Mouse (Mus musculus): ENCODE measurements around the gene Tmem158. TPM values are rescaled to one million over a fixed set of nuclear protein-coding genes. Genes with fewer than 3 reads are reported as not detected.

Tmem158 gene
- polyA plus RNA-seq, 2 experiments, result 1.8 to 3.3 TPM

- Histone ChIP-seq H3K4me2 (ENCODE audit: low read depth) (no peak overlapping the region), H3K4me1 (replicated peaks; ENCODE audit: control insufficient read depth in 2 of 2, insufficient read depth in 2 of 2, low read length in 1 of 2) (no peaks in the 10 kb centered on the region), H3K9me3 (ENCODE audit: control insufficient read depth, low read length) (no peaks in the 10 kb centered on the region), H3K9ac (replicated peaks) (no peak overlapping the region), H3K36me3 (replicated peaks; ENCODE audit: control insufficient read depth, insufficient read depth, low read depth) (no peaks in the 10 kb centered on the region), H3K27ac (no peak overlapping the region), H3K4me3 (ENCODE audit: insufficient read depth in 1 of 2, low read depth in 2 of 2, low read length in 2 of 2) (no peak overlapping the region), H3K27me3 (ENCODE audit: control insufficient read depth, insufficient read depth, low read length) (no peaks in the 10 kb centered on the region)
- 77% methylated on average over 5 of the region's 5 CpGs for WGBS (ENCODE audit: insufficient replicate concordance)
- DNase-seq (ENCODE audit: low read depth in 3 of 3, low spot score in 3 of 3), result no peak
- no peak for TF ChIP-seq CTCF (IDR thresholded peaks at IDR 0.05; ENCODE audit: low read depth)
- TF ChIP-seq EP300 (IDR thresholded peaks at IDR 0.05; ENCODE audit: low read depth), result no peak
- no peak for ATAC-seq (ENCODE audit: insufficient read depth)
Measured at GRCm38 (mm10) chr9:123241191-123241590, 19.4 kb downstream of the Tmem158 start.

DNA sequence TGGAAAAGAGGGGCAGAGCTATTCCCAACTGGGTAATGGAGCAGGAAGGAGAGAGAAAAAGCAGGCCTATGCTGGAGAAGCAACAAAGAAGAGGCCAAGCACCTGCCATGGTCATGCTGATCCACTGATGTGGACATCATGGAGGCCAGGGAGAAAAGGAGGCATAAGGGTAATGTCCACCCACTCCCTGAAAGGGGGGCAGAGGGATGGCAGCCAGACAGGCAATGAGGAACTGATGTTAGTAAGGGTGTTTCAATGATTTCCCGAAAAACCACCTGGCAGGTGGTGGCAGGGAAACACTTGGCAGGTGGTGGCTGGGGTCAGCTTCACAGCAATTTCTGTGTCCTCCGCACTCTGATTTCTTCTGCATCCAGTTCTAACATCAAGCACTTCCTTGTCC is 19.8 kb downstream of the Tmem158 start:
- DNase-seq (ENCODE audit: low read depth in 3 of 3, low spot score in 3 of 3) (no peak), ATAC-seq (ENCODE audit: insufficient read depth) (no peak)
- no peaks in the 10 kb centered on the region for H3K36me3 ChIP-seq (replicated peaks; ENCODE audit: control insufficient read depth, insufficient read depth, low read depth)
- TF ChIP-seq EP300 (IDR thresholded peaks at IDR 0.05; ENCODE audit: low read depth) (no peak), CTCF (IDR thresholded peaks at IDR 0.05; ENCODE audit: low read depth) (no peak)
- no peak overlapping the region for H3K4me2 ChIP-seq (ENCODE audit: low read depth)
- no peaks in the 10 kb centered on the region for H3K4me1 ChIP-seq (replicated peaks; ENCODE audit: control insufficient read depth in 2 of 2, insufficient read depth in 2 of 2, low read length in 1 of 2)
- no peak overlapping the region for H3K27ac ChIP-seq
- H3K27me3 ChIP-seq (ENCODE audit: control insufficient read depth, insufficient read depth, low read length), result no peaks in the 10 kb centered on the region
- no peak overlapping the region for H3K4me3 ChIP-seq (ENCODE audit: insufficient read depth in 1 of 2, low read depth in 2 of 2, low read length in 2 of 2)
- no peaks in the 10 kb centered on the region for H3K9me3 ChIP-seq (ENCODE audit: control insufficient read depth, low read length)
- WGBS (ENCODE audit: insufficient replicate concordance), result 70% methylated on average over 2 of the region's 2 CpGs
- H3K9ac ChIP-seq (replicated peaks), result no peak overlapping the region

DNA sequence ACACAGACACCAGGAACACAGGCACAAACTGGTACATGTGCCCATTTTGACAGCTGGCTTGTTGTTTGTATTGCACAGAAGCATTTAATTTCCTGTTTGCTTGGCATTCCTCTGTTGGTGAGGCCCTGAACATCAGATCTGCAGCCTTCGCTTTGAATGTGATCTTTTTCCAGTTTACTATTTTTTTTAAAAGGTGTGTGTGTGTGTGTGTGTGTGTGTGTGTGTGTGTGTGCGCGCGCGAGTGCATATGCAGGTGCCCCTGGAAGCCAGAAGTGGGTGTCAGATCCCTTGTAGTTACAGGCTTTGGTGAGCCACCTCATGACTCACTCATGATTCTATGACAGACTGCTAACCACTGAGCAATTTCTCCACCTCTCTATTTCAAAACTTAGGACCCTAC is 20.3 kb downstream of the Tmem158 start:
- H3K27me3 ChIP-seq (ENCODE audit: control insufficient read depth, insufficient read depth, low read length), result no peaks in the 10 kb centered on the region
- no peak for DNase-seq (ENCODE audit: low read depth in 3 of 3, low spot score in 3 of 3)
- TF ChIP-seq CTCF (IDR thresholded peaks at IDR 0.05; ENCODE audit: low read depth), result no peak
- no peak for TF ChIP-seq EP300 (IDR thresholded peaks at IDR 0.05; ENCODE audit: low read depth)
- ATAC-seq (ENCODE audit: insufficient read depth), result no peak
- H3K9ac ChIP-seq (replicated peaks), result no peak overlapping the region
- H3K4me2 ChIP-seq (ENCODE audit: low read depth), result no peak overlapping the region
- no peaks in the 10 kb centered on the region for H3K36me3 ChIP-seq (replicated peaks; ENCODE audit: control insufficient read depth, insufficient read depth, low read depth)
- no peak overlapping the region for H3K4me3 ChIP-seq (ENCODE audit: insufficient read depth in 1 of 2, low read depth in 2 of 2, low read length in 2 of 2)
- H3K4me1 ChIP-seq (replicated peaks; ENCODE audit: control insufficient read depth in 2 of 2, insufficient read depth in 2 of 2, low read length in 1 of 2), result no peaks in the 10 kb centered on the region
- H3K27ac ChIP-seq, result no peak overlapping the region
- no peaks in the 10 kb centered on the region for H3K9me3 ChIP-seq (ENCODE audit: control insufficient read depth, low read length)
- WGBS (ENCODE audit: insufficient replicate concordance), result 85% methylated on average over 5 of the region's 5 CpGs

DNA sequence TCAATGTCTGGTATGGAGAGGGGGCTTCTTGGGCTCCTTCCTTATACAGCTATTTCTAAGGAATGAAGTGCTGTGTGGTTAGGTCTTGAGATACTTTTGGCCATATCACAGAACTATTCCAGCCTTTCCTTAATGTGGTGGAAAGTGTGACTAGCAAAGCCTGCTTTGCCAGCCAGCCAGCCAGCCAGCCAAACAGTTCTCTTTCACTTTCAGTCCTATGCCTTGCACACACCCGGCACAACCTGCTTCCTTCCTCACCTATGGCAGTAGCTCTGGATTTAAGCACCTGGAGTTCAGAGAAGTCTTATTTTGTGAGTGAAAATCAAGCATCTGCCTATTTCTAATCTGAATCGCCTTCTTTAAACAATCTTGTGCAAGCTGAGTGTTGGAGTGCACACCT is 20.9 kb downstream of the Tmem158 start:
- WGBS (ENCODE audit: insufficient replicate concordance), result 43% methylated on average over 2 of the region's 2 CpGs
- Histone ChIP-seq H3K27me3 (ENCODE audit: control insufficient read depth, insufficient read depth, low read length) (no peaks in the 10 kb centered on the region), H3K4me1 (replicated peaks; ENCODE audit: control insufficient read depth in 2 of 2, insufficient read depth in 2 of 2, low read length in 1 of 2) (no peaks in the 10 kb centered on the region), H3K9me3 (ENCODE audit: control insufficient read depth, low read length) (no peaks in the 10 kb centered on the region), H3K4me3 (ENCODE audit: insufficient read depth in 1 of 2, low read depth in 2 of 2, low read length in 2 of 2) (no peak overlapping the region), H3K9ac (replicated peaks) (no peak overlapping the region), H3K4me2 (ENCODE audit: low read depth) (no peak overlapping the region), H3K36me3 (replicated peaks; ENCODE audit: control insufficient read depth, insufficient read depth, low read depth) (no peaks in the 10 kb centered on the region), H3K27ac (no peak overlapping the region)
- no peak for TF ChIP-seq EP300 (IDR thresholded peaks at IDR 0.05; ENCODE audit: low read depth)
- no peak for TF ChIP-seq CTCF (IDR thresholded peaks at IDR 0.05; ENCODE audit: low read depth)
- no peak for ATAC-seq (ENCODE audit: insufficient read depth)
- no peak for DNase-seq (ENCODE audit: low read depth in 3 of 3, low spot score in 3 of 3)

- no peaks in the 10 kb centered on the region for H3K9me3 ChIP-seq (ENCODE audit: control insufficient read depth, low read length)
- DNase-seq (ENCODE audit: low read depth in 3 of 3, low spot score in 3 of 3), result no peak
- no peak overlapping the region for H3K9ac ChIP-seq (replicated peaks)
- no peaks in the 10 kb centered on the region for H3K36me3 ChIP-seq (replicated peaks; ENCODE audit: control insufficient read depth, insufficient read depth, low read depth)
- H3K27me3 ChIP-seq (ENCODE audit: control insufficient read depth, insufficient read depth, low read length), result no peaks in the 10 kb centered on the region
- H3K27ac ChIP-seq, result no peak overlapping the region
- TF ChIP-seq CTCF (IDR thresholded peaks at IDR 0.05; ENCODE audit: low read depth), result no peak
- TF ChIP-seq EP300 (IDR thresholded peaks at IDR 0.05; ENCODE audit: low read depth), result no peak
- no peaks in the 10 kb centered on the region for H3K4me1 ChIP-seq (replicated peaks; ENCODE audit: control insufficient read depth in 2 of 2, insufficient read depth in 2 of 2, low read length in 1 of 2)
- no peak for ATAC-seq (ENCODE audit: insufficient read depth)
- no peak overlapping the region for H3K4me3 ChIP-seq (ENCODE audit: insufficient read depth in 1 of 2, low read depth in 2 of 2, low read length in 2 of 2)
- H3K4me2 ChIP-seq (ENCODE audit: low read depth), result no peak overlapping the region
- 52% methylated on average over 4 of the region's 4 CpGs for WGBS (ENCODE audit: insufficient replicate concordance)
Measured at GRCm38 (mm10) chr9:123238256-123239045, 22.1 kb downstream of the Tmem158 start.

Measured in liver, embryonic 14.5 days (tissue).